Mouse (Mus musculus): ENCODE data around the gene Serpinb1a.

Gene Serpinb1a

DNA sequence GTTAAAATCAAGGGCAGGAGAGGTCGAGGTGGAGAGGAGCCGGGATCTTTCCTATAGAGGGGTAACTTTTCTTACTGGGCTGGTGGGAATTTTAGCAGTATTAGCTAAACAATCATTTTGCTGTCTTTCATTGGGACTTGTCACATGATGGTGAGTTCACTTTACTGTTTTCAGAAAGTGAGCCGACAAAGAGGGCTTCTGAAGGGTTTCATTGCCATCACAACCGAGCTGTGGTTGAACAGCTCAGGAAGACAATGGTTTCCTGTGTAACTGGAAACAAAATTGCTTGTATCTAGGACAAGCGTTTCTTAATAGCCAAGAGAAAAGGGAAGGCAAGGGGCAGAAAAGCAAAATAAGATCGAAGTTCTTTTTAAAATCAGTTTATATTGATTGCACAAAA is 17.7 kb downstream of the Serpinb1a start:
- no peak for DNase-seq

DNA sequence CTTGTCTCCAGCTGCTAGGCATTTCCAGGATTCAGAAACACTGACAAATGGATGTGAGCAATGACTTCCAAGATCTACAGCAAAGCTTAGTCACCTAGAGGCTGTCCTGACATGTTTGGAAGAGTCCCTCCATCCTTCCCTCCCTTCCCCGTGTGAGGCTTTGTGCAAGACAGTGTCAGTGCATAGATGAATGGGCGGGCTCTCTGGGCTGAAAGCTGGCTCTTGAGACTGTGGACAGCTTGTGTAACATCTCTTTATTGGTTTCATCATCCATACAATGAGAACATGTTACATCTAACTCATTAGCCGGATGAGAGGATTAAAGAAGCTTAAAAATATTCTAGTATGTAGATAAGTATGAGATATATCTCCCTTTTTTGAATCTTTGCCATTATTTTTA is 18.2 kb downstream of the Serpinb1a start:
- no peak for DNase-seq

DNA sequence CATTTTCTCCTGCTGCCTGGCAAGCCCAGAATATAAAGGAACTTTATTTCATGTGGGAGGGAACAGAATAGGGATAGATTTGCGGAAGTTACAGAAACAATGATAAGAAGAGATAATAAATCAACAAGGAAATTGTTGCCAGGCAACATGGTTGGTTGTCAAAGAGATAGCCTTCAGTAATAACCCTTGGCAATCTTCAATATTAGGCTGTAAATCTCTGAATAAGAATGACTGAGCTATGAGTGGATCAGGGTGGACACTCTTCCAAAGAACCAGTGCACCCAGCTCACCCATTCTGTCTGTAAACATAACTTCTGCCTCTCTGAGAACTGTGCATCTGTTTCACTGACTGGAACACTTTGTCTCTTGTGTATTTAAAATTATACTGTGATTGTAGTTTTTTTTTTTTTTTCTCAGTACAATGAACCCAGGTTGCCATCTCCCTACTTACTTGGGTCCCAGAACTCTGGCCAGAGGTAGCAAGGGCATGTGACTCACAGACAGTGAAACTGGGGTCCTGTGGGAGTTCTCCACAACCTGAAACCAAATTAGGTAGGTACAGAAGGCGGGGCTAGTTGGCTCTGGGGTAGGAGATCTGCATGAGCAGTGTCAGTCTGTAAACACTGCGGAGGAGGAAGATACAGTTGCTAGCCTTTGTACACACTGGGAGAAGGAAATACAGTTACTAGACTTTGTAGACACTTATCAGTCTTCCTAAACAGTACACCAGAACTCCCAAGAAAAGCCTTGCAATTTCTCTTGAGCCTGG is 19.3 kb downstream of the Serpinb1a start:
- DNase-seq, result no peak

DNA sequence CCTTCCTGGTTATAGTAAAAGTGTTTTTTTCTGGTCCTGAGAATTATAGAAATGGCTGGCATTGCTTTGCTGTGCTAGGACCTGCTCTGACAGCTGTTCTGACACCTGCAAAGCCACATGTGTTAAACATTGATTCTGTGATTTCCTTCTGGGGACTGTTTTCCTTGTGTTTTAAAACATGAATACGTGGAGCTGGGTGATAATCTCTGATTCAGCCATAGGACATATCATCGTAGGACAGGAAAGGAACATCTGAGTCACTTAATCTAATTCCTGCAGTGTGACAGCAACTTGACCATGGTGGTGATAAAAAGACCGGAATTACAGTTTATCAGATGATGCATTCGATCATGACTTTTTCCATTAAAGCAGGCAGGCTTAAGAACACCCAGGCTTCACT is 22.1 kb downstream of the Serpinb1a start:
- no peak for DNase-seq

DNA sequence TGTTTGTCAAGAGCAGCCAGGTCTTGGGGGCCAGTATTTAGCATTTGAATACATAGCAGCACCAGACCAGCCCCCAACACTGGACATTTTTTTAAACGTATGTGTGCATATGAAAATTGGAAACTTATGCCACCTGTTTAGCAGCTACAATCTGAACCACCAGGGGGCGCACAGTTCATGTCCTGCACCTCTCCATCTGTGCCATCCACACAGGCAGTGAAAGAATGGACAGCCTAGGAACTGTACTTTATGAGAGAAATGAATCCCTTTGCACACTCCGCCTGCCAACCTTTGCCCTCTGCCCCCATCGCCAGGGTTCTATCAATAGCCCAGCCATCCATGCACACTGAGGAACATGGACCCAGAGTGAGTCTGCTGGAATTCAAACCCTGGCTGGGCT is 23.0 kb downstream of the Serpinb1a start:
- DNase-seq, result peak; percentile 37

DNA sequence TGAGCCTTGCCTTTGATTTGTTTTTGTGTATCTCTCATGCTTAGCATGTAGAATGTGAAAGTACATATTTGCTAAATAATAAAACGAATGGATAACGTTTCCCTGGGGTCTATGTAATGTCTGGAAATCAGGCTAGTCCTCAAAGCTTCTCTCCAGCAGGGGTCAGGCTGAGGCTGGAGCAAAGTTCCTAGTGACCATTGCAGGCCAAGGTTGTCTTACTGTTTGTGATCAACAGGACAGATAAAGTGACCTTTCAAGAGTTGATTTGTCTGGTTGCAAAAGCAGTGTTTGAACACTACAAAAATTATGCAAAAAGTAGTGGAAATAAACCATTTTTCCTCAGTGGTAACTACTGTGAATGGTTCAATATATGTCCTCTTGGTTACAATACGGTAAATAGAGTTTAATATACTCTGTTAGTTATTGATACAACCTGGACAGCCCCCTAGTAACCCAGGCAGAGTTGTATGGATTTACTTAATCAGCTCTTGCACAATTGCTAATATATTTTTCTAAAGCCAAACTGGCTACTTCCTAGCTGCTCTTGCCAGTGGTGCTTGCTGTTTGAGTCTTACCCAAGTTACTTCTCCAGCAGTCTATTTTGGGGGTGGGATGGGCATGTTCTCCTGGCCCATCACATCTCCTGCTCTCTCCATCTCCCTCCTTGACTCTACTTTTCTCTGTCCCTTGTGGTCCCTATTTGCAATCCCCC is 23.7 kb downstream of the Serpinb1a start:
- no peak for DNase-seq

DNA sequence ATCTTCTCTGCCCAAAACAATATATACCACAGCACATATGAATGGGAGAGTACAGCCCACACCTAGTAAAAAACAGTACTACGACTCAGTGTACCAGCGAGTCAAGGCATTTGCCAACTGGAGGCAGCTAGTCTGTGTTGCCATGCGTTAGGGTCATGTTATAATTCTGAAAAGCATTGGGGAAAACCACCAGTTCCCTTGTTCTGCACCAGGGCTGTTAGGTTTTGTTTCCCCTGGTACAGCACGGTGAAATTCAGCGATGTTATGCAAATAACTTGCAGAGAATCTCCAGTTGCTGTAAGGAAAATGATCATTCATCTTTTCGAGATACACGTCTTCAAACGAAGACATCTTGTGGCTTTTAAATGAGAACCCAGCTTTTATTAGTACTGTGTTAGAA is 25.4 kb downstream of the Serpinb1a start:
- DNase-seq, result no peak

DNA sequence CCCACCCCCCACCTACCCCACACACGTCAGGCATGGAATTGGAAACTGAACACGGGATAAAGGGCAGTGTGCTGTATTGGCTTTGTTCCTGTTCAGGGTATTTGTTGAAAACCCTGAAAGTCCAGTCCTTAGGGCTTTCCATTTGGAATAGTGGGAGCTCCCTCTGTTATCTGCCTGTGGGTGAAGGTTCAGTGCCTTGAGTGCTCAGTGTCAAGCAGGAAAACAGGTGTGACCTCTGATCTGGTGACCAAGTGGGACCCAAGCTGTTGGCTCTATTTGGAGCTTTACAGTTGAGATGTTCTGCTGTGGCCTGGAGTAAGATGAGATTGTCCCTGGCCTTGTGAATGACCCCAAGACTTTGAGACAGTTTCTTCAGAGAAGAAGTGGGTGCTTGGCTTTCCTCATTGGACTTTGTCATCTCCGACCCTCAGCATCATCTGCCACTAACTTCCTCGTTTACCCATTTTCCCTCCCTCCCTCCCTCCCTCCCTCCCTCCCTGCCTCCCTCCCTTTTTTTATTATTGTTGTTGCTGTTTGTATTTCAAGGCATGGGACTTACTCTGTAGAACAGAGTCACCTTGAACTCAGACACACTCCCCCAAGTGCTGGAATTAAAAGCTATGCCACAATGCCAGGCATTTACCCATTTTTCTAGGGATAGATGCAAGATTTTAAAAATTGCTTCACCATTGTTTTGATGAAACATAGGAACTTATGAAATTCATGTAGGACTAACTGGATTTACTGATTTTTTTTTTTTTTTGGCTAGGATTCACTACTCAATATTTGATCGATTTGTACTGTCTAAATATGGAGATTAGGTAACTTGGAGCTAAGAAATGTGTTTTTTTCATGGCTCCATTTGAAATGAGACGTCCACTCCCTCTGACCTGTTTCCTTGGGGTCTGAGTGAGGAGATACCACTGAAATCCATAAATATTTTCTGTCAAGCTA is 26.3 kb downstream of the Serpinb1a start:
- DNase-seq, result no peak

DNA sequence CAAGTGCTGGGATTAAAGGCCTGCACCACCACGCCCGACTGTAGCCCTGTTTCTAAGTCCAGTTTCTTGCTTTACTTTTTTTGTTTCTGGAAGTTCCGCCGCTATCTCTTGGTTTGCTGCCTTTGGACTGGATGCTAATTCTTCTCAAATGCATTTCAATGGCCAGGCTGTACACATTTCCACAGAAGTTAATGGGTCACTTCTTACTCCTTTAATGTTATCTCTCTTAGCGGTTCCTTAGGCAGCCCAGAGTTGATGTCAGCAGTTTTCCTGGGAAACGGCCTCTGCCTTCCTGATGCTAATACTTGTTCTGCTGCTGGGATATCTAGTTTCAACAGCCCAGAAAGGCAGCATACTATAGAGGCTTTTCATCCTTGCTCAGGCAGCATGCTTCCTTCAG is 27.9 kb downstream of the Serpinb1a start:
- no peak for DNase-seq

DNA sequence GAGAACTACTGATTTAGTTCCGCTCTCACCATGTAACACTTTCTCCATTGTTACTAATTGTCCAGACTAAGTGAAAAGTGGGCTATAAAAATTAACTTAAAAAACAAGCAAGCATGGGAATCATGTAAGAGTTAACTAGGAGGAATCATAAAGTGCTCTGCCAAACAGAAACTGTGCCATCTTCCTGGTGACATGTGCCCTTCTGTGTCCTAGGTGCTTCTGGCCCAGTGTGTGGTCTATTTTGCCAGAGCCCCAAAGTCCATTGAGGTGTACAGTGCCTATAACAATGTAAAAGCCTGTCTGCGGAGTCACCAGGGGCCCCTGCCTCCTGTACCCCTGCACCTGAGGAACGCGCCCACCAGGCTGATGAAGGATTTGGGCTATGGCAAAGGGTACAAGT is 29.3 kb downstream of the Serpinb1a start:
- DNase-seq, result no peak

DNA sequence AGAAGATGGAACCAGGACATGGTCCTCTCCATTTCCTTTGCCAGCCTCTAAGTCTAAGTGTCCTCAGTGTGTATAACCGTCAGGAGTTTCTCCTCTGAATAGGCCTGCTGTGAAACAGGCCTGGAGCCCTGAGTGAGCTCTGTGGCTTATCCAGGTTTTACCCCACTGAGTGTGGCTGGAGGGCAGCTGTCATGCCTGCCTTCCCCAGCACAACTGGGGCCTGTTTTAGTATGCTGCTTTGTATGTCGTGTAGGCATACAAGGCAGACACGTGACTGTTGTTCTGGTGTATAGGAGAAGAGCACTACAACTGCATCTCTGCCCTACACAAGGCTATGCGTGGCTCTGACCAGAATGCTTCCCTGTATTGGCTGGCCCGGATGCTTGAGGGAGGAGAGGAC is 31.1 kb downstream of the Serpinb1a start:
- no peak for DNase-seq

DNA sequence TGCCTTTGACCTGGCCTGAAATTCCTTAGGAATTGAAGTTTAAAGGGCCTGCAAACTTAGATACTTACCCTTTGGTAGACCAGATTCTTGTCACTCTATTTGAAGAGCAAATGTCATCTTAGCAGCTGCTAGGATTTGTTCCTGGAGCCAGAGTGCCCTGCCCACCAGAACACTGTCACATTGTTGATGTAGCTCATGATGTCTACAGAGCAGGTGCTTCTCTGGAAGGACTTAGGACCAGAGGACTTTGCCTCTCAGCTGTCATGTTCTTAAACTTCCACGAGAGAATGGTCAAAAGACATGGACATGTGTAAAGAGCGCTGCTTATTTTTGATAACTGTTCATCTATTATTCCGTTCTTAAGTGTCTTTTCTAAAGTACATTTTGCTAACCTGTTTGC is 31.7 kb downstream of the Serpinb1a start:
- DNase-seq, result no peak

DNA sequence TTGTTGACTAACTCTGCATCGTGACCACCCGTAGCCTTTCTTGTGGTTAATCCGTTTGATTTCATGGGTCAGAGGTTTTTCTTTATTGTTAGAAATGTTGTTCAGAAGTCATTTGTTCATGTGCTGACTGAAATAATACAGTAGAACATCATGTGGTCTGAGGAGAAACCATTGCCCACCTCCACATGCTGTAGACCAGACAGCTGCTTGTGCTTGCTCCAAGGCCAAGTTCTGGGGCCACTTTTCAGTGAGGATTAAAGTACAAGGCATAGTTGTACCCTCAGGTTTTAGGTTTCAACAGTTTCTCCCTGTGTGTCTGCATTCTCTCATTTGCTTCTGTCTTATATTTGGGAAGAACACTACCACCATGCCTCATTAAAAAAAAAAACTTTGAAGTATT is 43.4 kb downstream of the Serpinb1a start:
- DNase-seq, result no peak

DNA sequence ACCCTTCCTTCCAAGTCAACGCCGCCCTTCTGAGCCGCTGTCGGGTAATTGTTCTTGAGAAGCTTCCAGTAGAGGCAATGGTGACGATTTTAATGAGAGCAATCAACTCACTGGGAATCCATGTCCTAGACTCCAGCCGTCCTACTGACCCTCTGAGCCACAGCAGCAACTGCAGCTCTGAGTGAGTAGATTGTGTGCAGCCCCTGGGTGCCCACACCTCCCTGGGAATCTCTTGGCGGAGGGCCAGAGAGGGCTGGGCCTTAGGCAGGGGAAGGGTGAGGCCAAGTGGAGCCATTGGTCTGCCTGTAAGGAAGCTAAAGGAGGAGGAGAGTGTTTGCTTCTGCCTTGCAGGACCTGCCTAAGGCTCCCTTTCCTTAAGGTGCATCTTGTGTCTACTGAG is 44.2 kb downstream of the Serpinb1a start:
- no peak for DNase-seq

DNA sequence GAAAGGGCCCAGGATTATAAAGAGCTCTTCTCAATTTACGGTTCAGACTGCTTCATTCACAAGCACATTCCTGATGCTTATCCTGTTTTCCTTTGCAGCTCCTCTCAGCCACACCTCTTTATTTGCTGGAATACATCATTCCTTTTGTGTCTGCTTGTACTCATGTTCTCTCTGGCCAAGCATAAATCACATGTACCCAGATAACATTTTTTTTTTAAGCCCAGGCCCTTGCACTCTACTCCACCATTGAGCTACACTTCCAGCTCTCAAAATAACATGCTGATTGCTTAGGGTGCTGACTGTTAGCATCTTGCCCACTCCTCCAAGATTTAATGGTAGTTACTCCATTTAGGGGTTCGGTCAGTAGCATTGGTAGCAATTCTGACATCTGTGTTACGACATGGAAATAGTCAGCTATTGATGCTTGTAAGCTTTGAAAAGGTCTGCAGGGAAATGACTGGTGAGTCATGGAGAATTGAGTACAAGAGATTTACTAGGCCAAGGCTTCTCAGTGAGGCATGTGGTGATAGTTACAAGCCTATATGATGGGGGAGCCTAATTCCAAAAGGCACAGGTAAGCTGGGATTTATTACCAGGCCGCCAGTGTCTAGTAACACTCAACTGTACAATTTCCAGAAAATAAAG is 47.2 kb downstream of the Serpinb1a start:
- DNase-seq, result no peak

DNA sequence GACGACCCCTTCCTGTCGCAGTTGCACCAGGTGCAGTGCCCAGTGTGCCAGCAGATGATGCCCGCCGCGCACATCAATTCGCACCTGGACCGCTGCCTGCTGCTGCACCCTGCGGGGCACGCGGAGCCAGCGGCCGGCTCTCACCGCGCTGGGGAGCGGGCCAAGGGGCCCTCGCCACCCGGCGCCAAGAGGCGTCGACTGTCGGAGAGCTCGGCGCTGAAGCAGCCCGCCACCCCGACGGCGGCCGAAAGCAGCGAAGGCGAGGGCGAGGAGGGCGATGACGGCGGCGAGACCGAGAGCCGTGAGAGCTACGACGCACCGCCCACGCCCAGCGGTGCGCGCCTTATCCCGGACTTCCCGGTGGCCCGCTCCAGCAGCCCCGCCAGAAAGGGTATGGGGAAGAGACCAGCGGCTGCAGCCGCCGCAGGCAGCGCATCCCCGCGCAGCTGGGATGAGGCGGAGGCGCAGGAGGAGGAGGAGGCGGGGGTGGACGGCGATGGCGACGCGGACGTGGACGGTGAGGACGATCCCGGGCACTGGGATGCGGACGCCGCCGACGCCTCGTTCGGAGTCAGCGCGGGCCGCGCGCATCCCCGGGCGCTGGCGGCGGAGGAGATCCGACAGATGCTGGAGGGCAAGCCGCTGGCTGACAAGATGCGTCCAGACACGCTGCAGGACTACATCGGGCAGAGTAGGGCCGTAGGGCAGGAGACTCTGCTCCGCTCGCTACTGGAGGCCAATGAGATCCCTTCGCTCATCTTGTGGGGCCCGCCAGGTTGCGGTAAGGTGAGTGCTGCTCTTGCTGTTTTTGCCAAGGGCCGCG is 48.5 kb downstream of the Serpinb1a start, which contains the start of gene D930007J09Rik:
Gene D930007J09Rik, minus strand, starts transcription at position 591 of the 823 bp plus-strand sequence.
- peak; percentile 51 for DNase-seq

DNA sequence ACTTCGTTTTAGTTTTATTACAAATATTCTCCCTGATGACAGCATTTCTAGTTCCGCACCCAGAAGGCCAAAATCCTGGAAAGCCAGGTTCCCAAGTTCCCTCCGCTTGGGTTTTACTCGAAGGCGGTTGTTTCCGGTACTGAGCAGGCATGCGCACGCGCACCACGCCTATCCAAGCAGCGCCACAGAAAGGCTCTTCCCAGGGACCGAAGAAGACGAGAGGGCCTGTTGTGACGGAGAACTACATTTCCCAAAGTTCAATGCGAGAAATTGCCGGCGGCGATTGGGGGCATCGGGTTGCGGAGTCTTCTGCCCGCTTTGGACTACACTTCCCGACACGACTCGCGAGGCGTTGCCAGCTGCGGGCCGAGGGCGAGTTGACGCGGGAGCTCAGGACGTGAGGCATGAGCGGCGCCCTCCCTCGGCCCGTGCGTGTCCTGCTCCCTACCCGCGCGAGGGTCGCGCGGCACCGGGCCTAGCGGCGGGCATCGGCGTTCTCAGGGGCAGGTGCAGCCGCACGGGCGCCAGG is 49.2 kb downstream of the Serpinb1a start, which contains the start of gene Wrnip1:
Gene Wrnip1, plus strand, starts transcription at position 346 of the 529 bp plus-strand sequence.
- peak; percentile 97 for DNase-seq

DNA sequence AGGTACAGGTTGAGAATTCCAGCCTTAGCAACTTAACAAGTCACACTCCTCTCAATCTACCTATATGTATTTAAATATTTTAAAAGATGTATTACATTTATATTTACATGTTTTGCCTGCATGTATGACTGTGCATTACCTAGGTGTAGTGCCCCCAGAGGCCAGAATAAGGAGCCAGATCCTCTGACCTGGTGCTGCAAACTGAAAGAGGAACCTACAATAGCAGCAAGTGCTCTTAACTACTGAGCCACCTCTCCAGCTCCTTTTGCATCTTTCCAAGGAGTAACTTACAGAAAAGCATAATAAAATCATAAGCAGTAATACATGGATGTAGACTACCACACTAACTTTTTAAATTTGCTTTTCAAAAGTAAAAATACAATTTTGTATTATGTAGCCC is 50.1 kb downstream of the Serpinb1a start:
- no peak for DNase-seq

DNA sequence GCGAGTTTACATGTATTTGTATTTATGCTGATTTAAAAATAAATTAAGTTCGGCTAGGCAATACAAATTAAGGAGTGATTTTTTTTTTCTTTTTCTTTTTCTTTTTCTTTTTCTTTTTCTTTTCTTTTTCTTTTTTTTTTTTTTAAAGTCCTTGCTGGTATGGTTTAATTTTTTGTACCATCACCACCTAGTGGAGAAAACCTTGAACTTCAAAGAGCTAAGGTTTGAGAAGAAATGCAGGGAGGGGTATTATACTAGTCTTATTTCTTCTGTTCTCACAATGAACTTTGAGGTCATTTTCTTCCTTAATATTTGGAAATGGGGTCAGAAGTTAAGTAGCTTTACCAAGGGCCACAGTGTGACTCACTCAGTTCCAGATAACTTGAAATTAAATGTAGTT is 51.9 kb downstream of the Serpinb1a start:
- DNase-seq, result no peak

DNA sequence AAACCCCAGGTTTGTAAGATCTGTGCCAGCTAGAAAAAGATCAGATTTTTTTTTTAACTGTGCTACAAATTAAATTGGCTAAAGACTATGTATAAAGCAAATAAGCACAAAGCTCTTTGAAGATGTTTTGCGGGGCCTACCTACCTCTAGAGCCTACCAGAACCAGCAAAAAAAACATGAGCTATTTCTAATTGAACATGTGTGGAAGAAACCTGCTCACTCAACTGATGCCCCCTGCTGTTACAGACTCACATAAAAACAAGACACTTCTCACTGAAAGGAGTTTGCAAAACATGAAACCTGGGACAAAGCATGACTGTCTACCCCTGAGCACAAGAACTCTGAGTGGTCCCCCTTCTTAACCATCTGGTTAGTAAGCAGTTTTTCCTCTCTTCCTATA is 53.9 kb downstream of the Serpinb1a start:
- DNase-seq, result no peak

DNA sequence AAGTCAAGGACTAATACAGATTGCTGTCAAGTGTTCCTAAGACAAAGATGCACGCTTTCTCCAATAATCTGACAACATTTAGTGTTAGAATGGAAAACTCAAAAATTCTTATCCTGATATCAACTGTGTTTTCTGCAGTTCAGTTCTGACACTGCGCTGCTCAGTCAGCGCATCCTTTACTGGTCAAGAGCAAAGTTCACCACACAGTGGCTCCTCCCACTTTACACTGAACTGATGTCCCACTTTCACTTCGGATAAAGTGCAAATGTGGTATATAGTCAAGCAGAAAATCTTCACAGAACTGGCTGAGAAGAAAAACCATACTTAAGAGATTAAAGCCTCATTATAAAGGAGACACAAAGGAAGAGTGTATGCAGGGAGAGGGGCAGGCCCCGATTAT is 55.8 kb downstream of the Serpinb1a start:
- no peak for DNase-seq

DNA sequence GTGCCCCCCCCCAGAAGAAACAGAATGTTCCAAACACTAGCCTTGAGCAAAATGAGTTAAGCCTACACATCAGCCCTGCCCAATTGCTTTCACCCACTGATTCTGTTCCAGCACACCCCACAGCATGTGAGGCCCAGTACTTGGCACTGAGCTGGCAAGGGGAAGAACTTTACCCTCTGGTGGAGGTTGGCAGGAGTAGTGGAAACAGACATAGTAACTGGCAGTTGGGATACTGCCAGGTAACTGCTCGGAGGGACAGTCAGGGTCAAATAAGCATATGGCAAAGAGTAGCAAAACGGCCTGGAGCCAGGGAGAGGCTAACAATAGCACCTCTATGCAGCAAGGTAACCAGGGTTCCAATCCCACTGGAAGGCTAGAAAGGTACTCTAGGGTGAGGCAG is 56.4 kb downstream of the Serpinb1a start:
- DNase-seq, result no peak
